ENCODE assay signal across 9 mouse cellular contexts in genomic region chr19:5965280-5965679, GRCm38 (mm10). TPM values are rescaled to one million over a fixed set of nuclear protein-coding genes. Genes with fewer than 3 reads are reported as not detected.
DNase-seq lines count a peak whose midpoint lies in the region; ATAC-seq lines count a peak whose summit lies in the region.
"Had no signal": no experiment of that assay in that cellular context is flagged by ENCODE, and none has a peak within 500 bp of the region (broad histone marks: within the 10 kb centered on the region; RNA-seq: fewer than 3 reads in every experiment).

No protein-coding gene starts in this region.

- no peaks in the 10 kb centered on the region for H3K36me3 ChIP-seq in liver, embryonic 16.5 days (ENCODE audit: control insufficient read depth, insufficient read depth)

- H3K4me1 ChIP-seq in liver, embryonic 16.5 days (ENCODE audit: control insufficient read depth, low read depth, low read length): peaks cover 62% of the 10 kb centered on the region

- no peaks in the 10 kb centered on the region for H3K27me3 ChIP-seq in liver, embryonic 16.5 days (ENCODE audit: control insufficient read depth, insufficient read depth, low read depth, low read length)
- H3K27me3 ChIP-seq: midbrain, embryonic 12.5 days had no signal

- H3K9me3 ChIP-seq in liver, embryonic 16.5 days (replicated peaks; ENCODE audit: control insufficient read depth, low read length): no peaks in the 10 kb centered on the region
- H3K9me3 ChIP-seq: midbrain, embryonic 12.5 days had no signal

- peak; percentile 15; the same call in 1 of the 2 replicates for ATAC-seq in liver, embryonic 16.5 days (ENCODE audit: low read depth)

- H3K9ac ChIP-seq in liver, embryonic 16.5 days (ENCODE audit: low read depth, low read length): peak overlapping the region; percentile 14; the same call in 1 of the 2 replicates
- H3K9ac ChIP-seq: midbrain, embryonic 12.5 days had no signal

- WGBS in liver, embryonic 16.5 days (ENCODE audit: insufficient replicate concordance): 3% methylated on average over 4 of the region's 4 CpGs

- intact Hi-C loops in gastrocnemius, postnatal 36 days (cut with DNase I): loop anchor here (5.0 kb wide), 1 partner anchor 157 kb away; no protein-coding TSS in a partner anchor

- DNase-seq in CD4-positive helper T cell, adult 2 months (ENCODE audit: low read depth, low spot score): peak; percentile 85
- DNase-seq in NIH3T3 (ENCODE audit: low read depth): peak; percentile 95
- peak; percentile 75 to 80 for DNase-seq in cerebellum, postnatal 4 days (ENCODE audit: low spot score in 2 of 2)
- DNase-seq in gastrocnemius, postnatal 36 days: peak; percentile 67 to 71
- peak; percentile 88 for DNase-seq in kidney, postnatal 10 days
- DNase-seq in retina, adult 2 months (ENCODE audit: low read depth, low spot score): peak; percentile 60
- peak; percentile 70 to 76 for DNase-seq in thymus, postnatal 36 days

- peak overlapping the region; percentile 82 for H3K27ac ChIP-seq in liver, embryonic 16.5 days (ENCODE audit: low read length)
- H3K27ac ChIP-seq: midbrain, embryonic 12.5 days had no signal

- no peak overlapping the region for H3K4me3 ChIP-seq in liver, embryonic 16.5 days (ENCODE audit: low read depth, low read length)

- peak overlapping the region; percentile 85; the same call in 1 of the 2 replicates for H3K4me2 ChIP-seq in liver, embryonic 16.5 days (ENCODE audit: low read depth, low read length)

RNA-seq across cellular contexts. Expression of gene Pola2, which starts 1.3 kb away (rescaled TPM):
- 10 to 100 TPM in 1 of 2 experiments, 1 to 10 TPM in 1; 8.6 to 11.6 TPM for total RNA-seq in gastrocnemius, postnatal 36 days (2021)
- polyA plus RNA-seq in liver, embryonic 16.5 days (2015; fragmentation: Nextera tagmentation; extraction: Ambion mirVana): 47.2 and 48.6 TPM in 2 replicates

RNA-seq across cellular contexts. Expression of gene Slc22a20, which starts 20.7 kb away (rescaled TPM):
- total RNA-seq in gastrocnemius, postnatal 36 days (2021): not detected
- polyA plus RNA-seq in liver, embryonic 16.5 days (2015; fragmentation: Nextera tagmentation; extraction: Ambion mirVana): 0.06 TPM in 2 replicates
- polyA plus RNA-seq: midbrain, embryonic 12.5 days had no signal

RNA-seq across cellular contexts. Expression of gene Cdc42ep2, which starts 40.7 kb away (rescaled TPM):
- 10 to 100 TPM; 10.1 to 12.4 TPM for total RNA-seq in gastrocnemius, postnatal 36 days (2021)
- 2.9 and 3.6 TPM in 2 replicates for polyA plus RNA-seq in liver, embryonic 16.5 days (2015; fragmentation: Nextera tagmentation; extraction: Ambion mirVana)

RNA-seq across cellular contexts. Expression of gene Capn1, which starts 50.4 kb away (rescaled TPM):
- 10 to 100 TPM; 82.6 to 95.2 TPM for total RNA-seq in gastrocnemius, postnatal 36 days (2021)
- polyA plus RNA-seq in liver, embryonic 16.5 days (2015; fragmentation: Nextera tagmentation; extraction: Ambion mirVana): 22.2 and 23.4 TPM in 2 replicates

RNA-seq across cellular contexts. Expression of gene Dpf2, which starts 52.5 kb away (rescaled TPM):
- 10 to 100 TPM; 75.1 to 81.4 TPM for total RNA-seq in gastrocnemius, postnatal 36 days (2021)
- polyA plus RNA-seq in liver, embryonic 16.5 days (2015; fragmentation: Nextera tagmentation; extraction: Ambion mirVana): 48.4 and 52.8 TPM in 2 replicates
